9 mouse cellular contexts compared by ENCODE assay signal in genomic region chr11:28852361-28852919, GRCm38 (mm10). TPM values are rescaled to one million over a fixed set of nuclear protein-coding genes. Genes with fewer than 3 reads are reported as not detected.
DNase-seq lines count a peak whose midpoint lies in the region; ATAC-seq and TF ChIP-seq lines count a peak whose summit lies in the region.
"Had no signal": no experiment of that assay in that cellular context is flagged by ENCODE, and none has a peak within 500 bp of the region (broad histone marks: within the 10 kb centered on the region; RNA-seq: fewer than 3 reads in every experiment).

No protein-coding gene starts in this region.

- no peak for TF ChIP-seq EP300 in stomach, postnatal 0 days (optimal IDR thresholded peaks at IDR 0.05)

- 34% methylated on average over 6 of the region's 6 CpGs for WGBS in neural tube, embryonic 11.5 days
- 22% methylated on average over 6 of the region's 6 CpGs for WGBS in limb, embryonic 12.5 days
- WGBS in stomach, postnatal 0 days, result 31% methylated on average over 6 of the region's 6 CpGs

- peak; percentile 85 for DNase-seq in heart, adult 11 months
- no peak for DNase-seq in heart, postnatal 10 days
- no peak for DNase-seq in neural tube, embryonic 11.5 days (ENCODE audit: low spot score)
- DNase-seq in neural tube, embryonic 10.5 days (ENCODE audit: extremely low spot score, low spot score), result no peak
- no peak for DNase-seq in stomach, postnatal 0 days (ENCODE audit: low spot score)
- no peak for DNase-seq in urinary bladder, postnatal 25 days (ENCODE audit: low spot score)
- no peak for DNase-seq in urinary bladder, postnatal 36 days (ENCODE audit: low spot score in 2 of 2)
- DNase-seq: cerebellum, adult 8-10 months had no signal

- no peak overlapping the region for H3K27ac ChIP-seq in neural tube, embryonic 11.5 days (ENCODE audit: low read depth, low read length)
- H3K27ac ChIP-seq in limb, embryonic 12.5 days, result no peak overlapping the region
- no peak overlapping the region for H3K27ac ChIP-seq in stomach, postnatal 0 days (replicated peaks)

- H3K4me3 ChIP-seq in neural tube, embryonic 11.5 days (ENCODE audit: low read depth, low read length), result no peak overlapping the region
- peak overlapping the region; percentile 56; the same call in 1 of the 2 replicates for H3K4me3 ChIP-seq in limb, embryonic 12.5 days (replicated peaks)
- H3K4me3 ChIP-seq in stomach, postnatal 0 days (ENCODE audit: low read depth, low read length), result no peak overlapping the region

- intact Hi-C loops in heart, postnatal 10 days (cut with DNase I), result no loop called here

- peak overlapping the region; percentile 84 for H3K4me2 ChIP-seq in neural tube, embryonic 11.5 days (ENCODE audit: low read depth)
- H3K4me2 ChIP-seq in limb, embryonic 12.5 days, result peak overlapping the region; percentile 87
- peak overlapping the region; percentile 85 for H3K4me2 ChIP-seq in stomach, postnatal 0 days (replicated peaks; ENCODE audit: low read depth)

- ATAC-seq in neural tube, embryonic 11.5 days (ENCODE audit: insufficient read depth, low FRiP score, low TSS enrichment), result no peak
- ATAC-seq in limb, embryonic 12.5 days (ENCODE audit: insufficient number of reproducible peaks, insufficient read depth, low FRiP score, low TSS enrichment, low read depth), result no peak
- ATAC-seq in stomach, postnatal 0 days (ENCODE audit: low FRiP score, low TSS enrichment), result no peak

- no peaks in the 10 kb centered on the region for H3K9me3 ChIP-seq in neural tube, embryonic 11.5 days (ENCODE audit: control insufficient read depth, low read length)
- no peaks in the 10 kb centered on the region for H3K9me3 ChIP-seq in limb, embryonic 12.5 days
- no peaks in the 10 kb centered on the region for H3K9me3 ChIP-seq in stomach, postnatal 0 days (ENCODE audit: control insufficient read depth, low read length)

- no peaks in the 10 kb centered on the region for H3K36me3 ChIP-seq in neural tube, embryonic 11.5 days (ENCODE audit: control insufficient read depth, insufficient read depth, low read length)
- H3K36me3 ChIP-seq in limb, embryonic 12.5 days, result no peaks in the 10 kb centered on the region
- H3K36me3 ChIP-seq in stomach, postnatal 0 days (ENCODE audit: control insufficient read depth, insufficient read depth, low read length), result no peaks in the 10 kb centered on the region

- no peak overlapping the region for H3K9ac ChIP-seq in neural tube, embryonic 11.5 days (ENCODE audit: low read length)
- H3K9ac ChIP-seq in limb, embryonic 12.5 days (replicated peaks), result no peak overlapping the region
- H3K9ac ChIP-seq in stomach, postnatal 0 days (ENCODE audit: low read length), result no peak overlapping the region

- TF ChIP-seq CTCF in stomach, postnatal 0 days (IDR thresholded peaks at IDR 0.05; ENCODE audit: low read depth), result no peak

- H3K4me1 ChIP-seq in neural tube, embryonic 11.5 days (ENCODE audit: control insufficient read depth, insufficient read depth, low read length), result 0 out of 2 replicates have a peak, but pooled peaks cover 4% of the 10 kb centered on the region
- peaks cover 14% of the 10 kb centered on the region; the same call in 1 of the 2 replicates for H3K4me1 ChIP-seq in limb, embryonic 12.5 days (replicated peaks)
- no peaks in the 10 kb centered on the region for H3K4me1 ChIP-seq in stomach, postnatal 0 days (replicated peaks; ENCODE audit: control insufficient read depth, insufficient read depth)

- peaks cover 8% of the 10 kb centered on the region; the same call in 1 of the 2 replicates for H3K27me3 ChIP-seq in neural tube, embryonic 11.5 days (ENCODE audit: control insufficient read depth, insufficient read depth, low read length)
- peaks cover 12% of the 10 kb centered on the region for H3K27me3 ChIP-seq in limb, embryonic 12.5 days
- H3K27me3 ChIP-seq in stomach, postnatal 0 days (ENCODE audit: control insufficient read depth, insufficient read depth, low read length), result no peaks in the 10 kb centered on the region

RNA-seq across cellular contexts. Expression of gene Efemp1, which starts 0.6 kb away (rescaled TPM):
- total RNA-seq in heart, postnatal 10 days (2021), result 10 to 100 TPM; 12.5 to 17.1 TPM
- polyA plus RNA-seq in neural tube, embryonic 11.5 days (2014; fragmentation: Nextera tagmentation; extraction: Ambion mirVana), result 16.6 and 25.9 TPM in 2 replicates
- polyA plus RNA-seq in limb, embryonic 12.5 days (2016; fragmentation: Nextera tagmentation; extraction: Ambion mirVana), result 17.3 and 23.4 TPM in 2 replicates
- polyA plus RNA-seq in stomach, postnatal 0 days (2015; fragmentation: Nextera tagmentation; extraction: Ambion mirVana), result 11.1 and 17.8 TPM in 2 replicates
